In the genomic region with DNA sequence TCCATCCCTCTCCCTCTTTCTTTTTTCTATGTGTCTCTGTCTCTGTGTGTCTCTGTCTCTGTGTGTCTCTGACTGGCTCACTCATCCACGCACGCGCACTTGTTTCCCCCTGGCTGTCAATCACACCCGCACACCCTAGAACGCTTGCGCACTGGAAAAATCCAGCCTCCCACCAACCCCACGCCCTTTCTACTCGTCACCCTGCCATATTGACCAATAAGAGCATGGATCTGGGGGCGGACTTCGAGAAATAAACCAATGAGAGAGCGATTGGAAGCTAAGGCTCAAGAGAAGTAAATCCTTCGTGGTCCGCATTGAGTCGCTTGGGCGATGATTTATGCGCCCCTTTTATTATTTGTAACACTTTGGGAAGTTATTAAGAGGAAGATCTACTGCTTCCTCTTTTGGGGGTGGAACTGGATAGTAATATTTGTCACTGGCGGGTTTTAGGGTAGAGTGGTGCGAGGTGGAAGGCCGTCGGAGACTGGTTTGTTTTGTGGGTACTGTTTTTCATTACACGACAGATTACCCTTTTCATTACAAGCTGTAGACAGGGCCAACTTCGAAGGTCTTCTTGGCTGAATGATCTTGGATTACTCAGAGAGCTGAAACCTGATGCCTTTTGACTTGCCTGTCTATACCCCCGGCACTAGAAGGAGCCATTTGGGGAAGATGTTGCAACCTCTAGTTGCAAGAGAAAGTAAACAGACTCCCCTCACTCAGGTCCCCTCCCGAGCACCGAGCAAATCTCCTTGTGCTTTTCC, we compare ENCODE assay signal across 8 mouse cellular contexts.
DNase-seq lines count a peak whose midpoint lies in the region; ATAC-seq lines count a peak whose summit lies in the region.

No protein-coding gene starts in this region.

- peak overlapping the region; percentile 20 for H3K4me2 ChIP-seq in forebrain, embryonic 15.5 days (replicated peaks)
- peak overlapping the region; percentile 83 for H3K4me2 ChIP-seq in limb, embryonic 11.5 days (ENCODE audit: low read depth, severe bottlenecking)
- H3K4me2 ChIP-seq in midbrain, embryonic 12.5 days (replicated peaks), result peak overlapping the region; percentile 43
- H3K4me2 ChIP-seq in stomach, embryonic 15.5 days, result peak overlapping the region; percentile 66

- no peak for ATAC-seq in CD4-positive, CD25-positive, alpha-beta regulatory T cell, adult 4 months
- ATAC-seq in forebrain, embryonic 15.5 days (replicated peaks), result 0 out of 2 replicates have a peak, but pooled peaks have one; percentile 38
- ATAC-seq in hematopoietic stem cell, adult 5-6 weeks (replicated peaks in 1 of 2; ENCODE audit: insufficient read depth in 1 of 2, low FRiP score in 2 of 2, low TSS enrichment in 1 of 2, low read depth in 1 of 2, poor library complexity in 2 of 2, severe bottlenecking in 2 of 2), result peak; percentile 57 to 66
- ATAC-seq in limb, embryonic 11.5 days (ENCODE audit: insufficient number of reproducible peaks, low FRiP score, low TSS enrichment, low read depth), result peak; percentile 87
- ATAC-seq in midbrain, embryonic 12.5 days (ENCODE audit: low FRiP score, low read depth), result peak; percentile 86
- ATAC-seq in stomach, embryonic 15.5 days (ENCODE audit: insufficient read depth, low FRiP score, low read depth), result peak; percentile 88

- no peak overlapping the region for H3K9ac ChIP-seq in forebrain, embryonic 15.5 days (replicated peaks)
- peak overlapping the region; percentile 85 for H3K9ac ChIP-seq in limb, embryonic 11.5 days (ENCODE audit: low read length)
- H3K9ac ChIP-seq in midbrain, embryonic 12.5 days (replicated peaks), result 0 out of 2 replicates have a peak overlapping the region, but pooled peaks have one; percentile 34
- H3K9ac ChIP-seq in stomach, embryonic 15.5 days, result no peak overlapping the region

- H3K4me3 ChIP-seq in forebrain, embryonic 15.5 days, result peak overlapping the region; percentile 11
- peak overlapping the region; percentile 31 for H3K4me3 ChIP-seq in limb, embryonic 11.5 days (ENCODE audit: low read depth, low read length)
- H3K4me3 ChIP-seq in midbrain, embryonic 12.5 days, result peak overlapping the region; percentile 23
- H3K4me3 ChIP-seq in stomach, embryonic 15.5 days (replicated peaks), result peak overlapping the region; percentile 27

- peak; percentile 57 for DNase-seq in CD4-positive, CD25-positive, alpha-beta regulatory T cell, adult 2 months (ENCODE audit: low read depth, low spot score)
- DNase-seq in adrenal gland, postnatal 25 days, result peak; percentile 60
- DNase-seq in limb, embryonic 11.5 days (ENCODE audit: low spot score), result peak; percentile 96

- H3K9me3 ChIP-seq in forebrain, embryonic 15.5 days, result no peaks in the 10 kb centered on the region
- H3K9me3 ChIP-seq in limb, embryonic 11.5 days (ENCODE audit: control insufficient read depth, low read length), result no peaks in the 10 kb centered on the region
- H3K9me3 ChIP-seq in midbrain, embryonic 12.5 days, result no peaks in the 10 kb centered on the region
- H3K9me3 ChIP-seq in stomach, embryonic 15.5 days, result no peaks in the 10 kb centered on the region

- peaks cover 19% of the 10 kb centered on the region for H3K4me1 ChIP-seq in forebrain, embryonic 15.5 days
- H3K4me1 ChIP-seq in limb, embryonic 11.5 days (ENCODE audit: control insufficient read depth, insufficient read depth, low read length), result peaks cover 31% of the 10 kb centered on the region
- peaks cover 42% of the 10 kb centered on the region for H3K4me1 ChIP-seq in midbrain, embryonic 12.5 days
- H3K4me1 ChIP-seq in stomach, embryonic 15.5 days, result peaks cover 16% of the 10 kb centered on the region

- WGBS in forebrain, embryonic 15.5 days, result under 1% methylated on average over 25 of the region's 25 CpGs
- WGBS in limb, embryonic 11.5 days, result under 1% methylated on average over 25 of the region's 25 CpGs
- WGBS in midbrain, embryonic 12.5 days, result under 1% methylated on average over 25 of the region's 25 CpGs
- 1% methylated on average over 25 of the region's 25 CpGs for WGBS in stomach, embryonic 15.5 days

- peaks cover 68% of the 10 kb centered on the region for H3K27me3 ChIP-seq in forebrain, embryonic 15.5 days
- no peaks in the 10 kb centered on the region for H3K27me3 ChIP-seq in limb, embryonic 11.5 days (ENCODE audit: control insufficient read depth, insufficient read depth, low read length)
- peaks cover 60% of the 10 kb centered on the region for H3K27me3 ChIP-seq in midbrain, embryonic 12.5 days
- H3K27me3 ChIP-seq in stomach, embryonic 15.5 days (replicated peaks), result peaks cover 16% of the 10 kb centered on the region; the same call in 1 of the 2 replicates

- no peak overlapping the region for H3K27ac ChIP-seq in forebrain, embryonic 15.5 days (replicated peaks)
- peak overlapping the region; percentile 96 for H3K27ac ChIP-seq in limb, embryonic 11.5 days (replicated peaks; ENCODE audit: low read depth, low read length)
- H3K27ac ChIP-seq in midbrain, embryonic 12.5 days (replicated peaks), result peak overlapping the region; percentile 78
- H3K27ac ChIP-seq in stomach, embryonic 15.5 days, result peak overlapping the region; percentile 87

- no peaks in the 10 kb centered on the region for H3K36me3 ChIP-seq in forebrain, embryonic 15.5 days
- H3K36me3 ChIP-seq in limb, embryonic 11.5 days (ENCODE audit: control insufficient read depth, insufficient read depth, low read length), result no peaks in the 10 kb centered on the region
- no peaks in the 10 kb centered on the region for H3K36me3 ChIP-seq in midbrain, embryonic 12.5 days
- no peaks in the 10 kb centered on the region for H3K36me3 ChIP-seq in stomach, embryonic 15.5 days

Comparison
In these comparisons a context has a peak if more than half of its experiments do, and no peak if none do; other contexts are left out.
1. H3K4me2 ChIP-seq: peak in every context shown above with its lines; median percentile 83 in limb, embryonic 11.5 days; 66 in stomach, embryonic 15.5 days; 43 in midbrain, embryonic 12.5 days; 20 in forebrain, embryonic 15.5 days.
2. H3K9ac ChIP-seq: peak in limb, embryonic 11.5 days (single experiment) and midbrain, embryonic 12.5 days (single experiment); none in forebrain, embryonic 15.5 days (single experiment) and stomach, embryonic 15.5 days (single experiment).
3. Peak in every context shown above with its lines, with median percentiles within 50 percentile points of each other: DNase-seq and H3K4me3 ChIP-seq.